Mouse (Mus musculus) limb, embryonic 13.5 days (tissue): ENCODE measurements at regions not wholly inside any gene's neighbourhood (a gene's known extent, or its start where the extent isn't known, plus 50 kb on each side); places are given as distances from the start of the nearest gene placed in this dataset.

Experiments used
- ATAC-seq: fragments of 200-750 bp; cut with Nextera tagmentation; 2 replicates; pipeline ENCODE4 v1.8.0; 2017; ENCODE audit warnings: low read depth, moderate number of reproducible peaks, moderate TSS enrichment; ENCODE audit not compliant: low FRiP score
- H3K27ac ChIP-seq: fragments of 300-500 bp; sonication (generic); 2 replicates; pipeline ENCODE4 v1.5.1; 2015; ENCODE audit warnings: inconsistent platforms, mild to moderate bottlenecking, moderate library complexity
- H3K27me3 ChIP-seq: fragments of 300-500 bp; sonication (generic); 2 replicates; pipeline ENCODE4 v1.6.1; 2015; ENCODE audit warnings: mild to moderate bottlenecking, inconsistent platforms
- H3K36me3 ChIP-seq: fragments of 300-500 bp; sonication (generic); 2 replicates; pipeline ENCODE4 v1.6.1; 2015; ENCODE audit warnings: inconsistent platforms, mild to moderate bottlenecking, moderate library complexity
- H3K4me1 ChIP-seq: fragments of 300-500 bp; sonication (generic); 2 replicates; pipeline ENCODE4 v1.6.1; 2015; ENCODE audit warnings: inconsistent platforms
- H3K4me2 ChIP-seq: fragments of 300-500 bp; sonication (generic); replicated peaks from 2 replicates; pipeline ENCODE4 v1.6.1; 2015; ENCODE audit warnings: inconsistent platforms, mild to moderate bottlenecking, moderate library complexity
- H3K4me3 ChIP-seq: fragments of 300-500 bp; sonication (generic); 2 replicates; pipeline ENCODE4 v1.5.1; 2015; ENCODE audit warnings: moderate library complexity, mild to moderate bottlenecking, inconsistent platforms
- H3K9ac ChIP-seq: fragments of 300-500 bp; sonication (generic); 2 replicates; pipeline ENCODE4 v1.6.1; 2015; ENCODE audit warnings: mild to moderate bottlenecking, inconsistent platforms
- H3K9me3 ChIP-seq: fragments of 300-500 bp; sonication (generic); 2 replicates; pipeline ENCODE4 v1.6.1; 2016; ENCODE audit warnings: inconsistent platforms
- WGBS: fragments of 180-500 bp; shearing (Covaris S2); methylation state at CpG from one replicate; pipeline ENCODE4 v1.1.7; 2015; 5-methylcytosine and 5-hydroxymethylcytosine counted together

- Histone ChIP-seq H3K4me1 (peaks cover 20% of the 10 kb centered on the region), H3K27ac (peak overlapping the region; percentile 69), H3K4me2 (peak overlapping the region; percentile 15), H3K4me3 (no peak overlapping the region), H3K9ac (no peak overlapping the region), H3K9me3 (no peaks in the 10 kb centered on the region), H3K27me3 (no peaks in the 10 kb centered on the region), H3K36me3 (no peaks in the 10 kb centered on the region)
- WGBS, result 31% methylated on average over 9 of the region's 9 CpGs
- ATAC-seq, result peak; percentile 69
Observed at GRCm38 (mm10) chr10:121150668-121151067, 116.9 kb downstream of the Wif1 start.

- WGBS, result 62% methylated on average over 4 of the region's 4 CpGs
- peaks cover 20% of the 10 kb centered on the region for H3K4me1 ChIP-seq
- H3K27me3 ChIP-seq, result no peaks in the 10 kb centered on the region
- H3K9ac ChIP-seq, result no peak overlapping the region
- no peak overlapping the region for H3K4me3 ChIP-seq
- no peaks in the 10 kb centered on the region for H3K9me3 ChIP-seq
- ATAC-seq, result no peak
- H3K4me2 ChIP-seq, result no peak overlapping the region
- no peaks in the 10 kb centered on the region for H3K36me3 ChIP-seq
- no peak overlapping the region for H3K27ac ChIP-seq
Observed at GRCm38 (mm10) chr10:121153625-121154024, 119.9 kb downstream of the Wif1 start.

GRCm38 (mm10) chr10:121160499-121160898 lies 126.7 kb downstream of the Wif1 start:
- Histone ChIP-seq H3K9me3 (peaks cover 7% of the 10 kb centered on the region), H3K4me2 (no peak overlapping the region), H3K36me3 (no peaks in the 10 kb centered on the region), H3K27me3 (no peaks in the 10 kb centered on the region), H3K9ac (no peak overlapping the region), H3K4me1 (peaks cover 23% of the 10 kb centered on the region), H3K27ac (no peak overlapping the region), H3K4me3 (no peak overlapping the region)
- 48% methylated on average over 7 of the region's 7 CpGs for WGBS
- no peak for ATAC-seq

- Histone ChIP-seq H3K9ac (no peak overlapping the region), H3K4me2 (peak overlapping the region; percentile 9; the same call in 1 of the 2 replicates), H3K27me3 (no peaks in the 10 kb centered on the region), H3K4me1 (peaks cover 23% of the 10 kb centered on the region), H3K36me3 (no peaks in the 10 kb centered on the region), H3K9me3 (peaks cover 7% of the 10 kb centered on the region), H3K4me3 (no peak overlapping the region), H3K27ac (no peak overlapping the region)
- no peak for ATAC-seq
- WGBS, result 80% methylated on average over 11 of the region's 11 CpGs
Observed at GRCm38 (mm10) chr10:121161201-121161600, 127.4 kb downstream of the Wif1 start.

GRCm38 (mm10) chr10:121174022-121174421 lies 140.3 kb downstream of the Wif1 start:
- H3K4me1 ChIP-seq, result peaks cover 15% of the 10 kb centered on the region
- no peak overlapping the region for H3K4me3 ChIP-seq
- 73% methylated on average over 9 of the region's 9 CpGs for WGBS
- no peak overlapping the region for H3K27ac ChIP-seq
- no peaks in the 10 kb centered on the region for H3K36me3 ChIP-seq
- peaks cover 5% of the 10 kb centered on the region; the same call in 1 of the 2 replicates for H3K9me3 ChIP-seq
- peak; percentile 66; the same call in 1 of the 2 replicates for ATAC-seq
- H3K9ac ChIP-seq, result no peak overlapping the region
- H3K4me2 ChIP-seq, result no peak overlapping the region
- H3K27me3 ChIP-seq, result no peaks in the 10 kb centered on the region

- Histone ChIP-seq H3K4me1 (no peaks in the 10 kb centered on the region), H3K9ac (no peak overlapping the region), H3K27ac (no peak overlapping the region), H3K9me3 (no peaks in the 10 kb centered on the region), H3K4me2 (no peak overlapping the region), H3K36me3 (no peaks in the 10 kb centered on the region), H3K27me3 (no peaks in the 10 kb centered on the region), H3K4me3 (no peak overlapping the region)
- 89% methylated on average over 7 of the region's 7 CpGs for WGBS
- no peak for ATAC-seq
Observed at GRCm38 (mm10) chr10:121189139-121189538, 155.4 kb downstream of the Wif1 start.

- H3K4me3 ChIP-seq, result no peak overlapping the region
- H3K9me3 ChIP-seq, result no peaks in the 10 kb centered on the region
- H3K27ac ChIP-seq, result no peak overlapping the region
- no peak for ATAC-seq
- WGBS, result 81% methylated on average over 2 of the region's 2 CpGs
- H3K4me1 ChIP-seq, result peaks cover 9% of the 10 kb centered on the region
- H3K36me3 ChIP-seq, result no peaks in the 10 kb centered on the region
- no peak overlapping the region for H3K4me2 ChIP-seq
- H3K27me3 ChIP-seq, result no peaks in the 10 kb centered on the region
- no peak overlapping the region for H3K9ac ChIP-seq
Observed at GRCm38 (mm10) chr10:121199236-121199635, 151.8 kb downstream of the Tbc1d30 start.

- H3K9ac ChIP-seq, result no peak overlapping the region
- H3K4me1 ChIP-seq, result peaks cover 24% of the 10 kb centered on the region
- no peak for ATAC-seq
- no peak overlapping the region for H3K4me2 ChIP-seq
- H3K4me3 ChIP-seq, result no peak overlapping the region
- WGBS, result 92% methylated on average over 7 of the region's 7 CpGs
- no peaks in the 10 kb centered on the region for H3K36me3 ChIP-seq
- H3K9me3 ChIP-seq, result no peaks in the 10 kb centered on the region
- H3K27ac ChIP-seq, result no peak overlapping the region
- no peaks in the 10 kb centered on the region for H3K27me3 ChIP-seq
Observed at GRCm38 (mm10) chr10:121202531-121202930, 148.5 kb downstream of the Tbc1d30 start.

GRCm38 (mm10) chr10:121205551-121205950 lies 145.5 kb downstream of the Tbc1d30 start:
- H3K9ac ChIP-seq, result no peak overlapping the region
- H3K27ac ChIP-seq, result peak overlapping the region; percentile 72
- WGBS, result 72% methylated on average over 11 of the region's 11 CpGs
- no peaks in the 10 kb centered on the region for H3K9me3 ChIP-seq
- no peak for ATAC-seq
- H3K36me3 ChIP-seq, result no peaks in the 10 kb centered on the region
- H3K4me1 ChIP-seq, result peaks cover 19% of the 10 kb centered on the region
- H3K27me3 ChIP-seq, result no peaks in the 10 kb centered on the region
- H3K4me2 ChIP-seq, result peak overlapping the region; percentile 17; the same call in 1 of the 2 replicates
- H3K4me3 ChIP-seq, result no peak overlapping the region

- WGBS, result 24% methylated on average over 15 of the region's 15 CpGs
- H3K4me3 ChIP-seq, result no peak overlapping the region
- peak overlapping the region; percentile 72 for H3K27ac ChIP-seq
- H3K4me2 ChIP-seq, result peak overlapping the region; percentile 17; the same call in 1 of the 2 replicates
- no peak overlapping the region for H3K9ac ChIP-seq
- no peaks in the 10 kb centered on the region for H3K9me3 ChIP-seq
- no peaks in the 10 kb centered on the region for H3K36me3 ChIP-seq
- peaks cover 19% of the 10 kb centered on the region for H3K4me1 ChIP-seq
- H3K27me3 ChIP-seq, result no peaks in the 10 kb centered on the region
- peak; percentile 85 for ATAC-seq
Observed at GRCm38 (mm10) chr10:121206002-121206742, 144.9 kb downstream of the Tbc1d30 start.

GRCm38 (mm10) chr10:121206743-121207039 lies 144.4 kb downstream of the Tbc1d30 start:
- no peak for ATAC-seq
- H3K9ac ChIP-seq, result no peak overlapping the region
- H3K4me2 ChIP-seq, result no peak overlapping the region
- H3K4me3 ChIP-seq, result no peak overlapping the region
- H3K9me3 ChIP-seq, result no peaks in the 10 kb centered on the region
- H3K27me3 ChIP-seq, result no peaks in the 10 kb centered on the region
- H3K27ac ChIP-seq, result peak overlapping the region; percentile 72; the same call in 1 of the 2 replicates
- WGBS, result 84% methylated on average over 3 of the region's 3 CpGs
- H3K4me1 ChIP-seq, result peaks cover 19% of the 10 kb centered on the region
- H3K36me3 ChIP-seq, result no peaks in the 10 kb centered on the region
